Mouse (Mus musculus) gastrocnemius, postnatal 36 days (tissue): Measurements from ENCODE around the gene Prok1. TPM values are rescaled to one million over a fixed set of nuclear protein-coding genes. Genes with fewer than 3 reads are reported as not detected.

Source experiments
- DNase-seq, 2 experiments: peaks; one replicate each; pipeline ENCODE4 v3.0.0; 2022
- intact Hi-C: fragments of 180-260 bp; cut with DNase I; formaldehyde crosslinking; loops from one replicate; pipeline ENCODE4 v1.15.1; 2025
- total RNA-seq, 2 experiments: library from RNA; stranded (reverse); gene quantifications; 2 replicates each; pipeline ENCODE4 v1.2.3; 2021

The Prok1 gene
- total RNA-seq, 2 experiments from 2014 or later, result not detected

- no peak for DNase-seq
- intact Hi-C loops, result loop anchor here (10.0 kb wide), 1 partner anchor 260 kb away; no protein-coding TSS in a partner anchor
Measured at GRCm38 (mm10) chr3:107205170-107205569, 34.3 kb downstream of the Prok1 start.

- intact Hi-C loops, result loop anchor here (10.0 kb wide), 1 partner anchor 260 kb away; no protein-coding TSS in a partner anchor
- no peak for DNase-seq
Measured at GRCm38 (mm10) chr3:107204413-107204812, 35.1 kb downstream of the Prok1 start.

DNA sequence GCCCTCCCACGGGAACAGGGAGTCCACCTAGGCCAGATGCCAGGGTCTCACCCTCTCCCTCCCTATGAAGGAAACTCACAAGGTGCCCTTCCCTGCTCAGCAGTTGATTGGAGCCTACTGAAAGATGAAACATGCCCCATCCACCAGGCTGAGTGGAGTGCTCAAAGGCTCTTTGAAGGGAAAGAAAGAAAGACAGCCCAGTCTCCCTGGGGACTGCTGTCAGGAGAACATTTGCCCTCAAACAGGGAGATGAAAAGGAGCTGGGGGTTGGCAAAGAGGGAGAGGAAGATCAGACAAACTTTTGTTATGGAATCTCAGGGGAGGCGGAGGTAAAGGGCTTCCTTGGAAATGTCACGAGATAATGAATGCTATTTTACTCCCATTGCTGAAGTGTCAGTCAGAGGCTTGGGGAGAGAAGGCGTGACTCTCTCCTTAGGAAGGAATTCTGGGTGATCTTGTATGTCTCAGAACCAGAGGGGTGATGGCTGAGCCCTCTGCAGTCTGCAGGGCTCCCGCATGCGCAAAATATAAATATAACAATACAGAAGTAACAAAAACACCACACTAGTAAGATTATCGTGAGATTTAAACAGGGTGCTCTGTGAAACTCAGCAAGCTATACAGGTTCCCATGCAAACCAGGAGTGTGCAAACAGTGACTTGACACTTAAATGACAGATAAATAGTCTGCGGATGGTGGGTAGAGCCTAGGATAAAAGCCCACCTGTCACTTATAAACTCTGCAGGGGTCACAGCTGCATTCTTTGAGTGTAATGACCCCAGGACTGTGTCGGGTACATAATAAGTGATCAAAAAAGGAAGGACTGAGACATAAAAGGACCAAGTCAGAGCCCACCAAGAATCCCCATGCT is 38.0 kb downstream of the Prok1 start:
- no peak for DNase-seq
- intact Hi-C loops, result loop anchor here (10.0 kb wide), 1 partner anchor 263 kb away; no protein-coding TSS in a partner anchor

GRCm38 (mm10) chr3:107188226-107188899 is 51.1 kb downstream of the Prok1 start:
- intact Hi-C loops, result loop anchor here (1.0 kb wide), 1 partner anchor 92 kb away; no protein-coding TSS in a partner anchor
- no peak for DNase-seq

GRCm38 (mm10) chr3:107187022-107187421 is 52.5 kb downstream of the Prok1 start:
- no peak for DNase-seq
- intact Hi-C loops, result no loop called here

GRCm38 (mm10) chr3:107185597-107185996 is 53.9 kb downstream of the Prok1 start:
- intact Hi-C loops, result no loop called here
- DNase-seq, result no peak

GRCm38 (mm10) chr3:107183178-107183577 is 56.3 kb downstream of the Prok1 start:
- intact Hi-C loops, result no loop called here
- no peak for DNase-seq

Other genes starting within 250 kb of the Prok1 start
- under 1 TPM in 1 of 2 experiments, not detected in 1; 0.54 TPM for gene Kcna3, start 203.5 kb downstream of the Prok1 start, total RNA-seq
- gene Kcna2, start 138.6 kb downstream of the Prok1 start, total RNA-seq, result 1 to 10 TPM; 1.1 to 1.5 TPM
- not detected for gene Kcna10, start 56.7 kb downstream of the Prok1 start, total RNA-seq
- not detected for gene Cym, start 18.0 kb downstream of the Prok1 start, total RNA-seq
- gene A630076J17Rik, start 9.1 kb downstream of the Prok1 start, total RNA-seq, result not detected
- 10 to 100 TPM; 50.4 to 58.4 TPM for gene Lamtor5, start 39.2 kb upstream of the Prok1 start, total RNA-seq
- gene Slc16a4, start 51.5 kb upstream of the Prok1 start, total RNA-seq, result under 1 TPM; 0.10 to 0.18 TPM
- 10 to 100 TPM; 17.0 to 22.1 TPM for gene Rbm15, start 94.0 kb upstream of the Prok1 start, total RNA-seq
- 10 to 100 TPM; 72.7 to 86.8 TPM for gene Kcnc4, start 219.8 kb upstream of the Prok1 start, total RNA-seq